Mouse (Mus musculus): Measurements from ENCODE around the gene Cdc42ep4.

Gene Cdc42ep4

DNA sequence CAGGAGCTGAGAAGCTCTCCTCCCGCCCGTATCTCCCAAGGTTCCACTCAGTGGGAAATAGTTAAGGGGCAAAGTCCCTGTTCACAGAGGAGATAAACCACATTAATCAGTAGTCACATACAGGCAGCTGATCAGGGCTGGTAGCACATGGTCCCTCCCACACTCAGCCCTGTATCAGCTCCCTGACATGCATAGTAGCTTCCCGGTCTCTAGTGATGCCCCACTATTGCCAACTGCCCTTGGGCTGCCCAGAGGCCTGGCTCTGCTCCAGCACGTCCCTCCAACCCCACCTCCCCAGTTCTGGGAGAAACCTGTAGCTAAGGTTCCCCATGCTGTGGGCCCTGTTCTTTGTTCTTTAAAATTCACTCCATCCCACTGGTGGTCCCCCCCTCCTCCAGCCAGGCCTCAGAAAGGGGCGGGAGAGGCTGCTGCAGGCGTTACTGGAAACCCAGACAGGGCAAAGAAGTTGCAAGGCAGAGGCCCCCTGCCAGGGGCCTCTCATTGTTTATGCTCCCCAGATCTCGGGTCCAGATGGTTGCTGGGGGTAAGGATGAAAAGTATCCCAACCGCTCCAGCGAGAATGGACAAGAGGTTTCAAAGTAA lies 1.8 kb downstream of the Cdc42ep4 start:
- DNase-seq (ENCODE audit: low spot score) = no peak

DNA sequence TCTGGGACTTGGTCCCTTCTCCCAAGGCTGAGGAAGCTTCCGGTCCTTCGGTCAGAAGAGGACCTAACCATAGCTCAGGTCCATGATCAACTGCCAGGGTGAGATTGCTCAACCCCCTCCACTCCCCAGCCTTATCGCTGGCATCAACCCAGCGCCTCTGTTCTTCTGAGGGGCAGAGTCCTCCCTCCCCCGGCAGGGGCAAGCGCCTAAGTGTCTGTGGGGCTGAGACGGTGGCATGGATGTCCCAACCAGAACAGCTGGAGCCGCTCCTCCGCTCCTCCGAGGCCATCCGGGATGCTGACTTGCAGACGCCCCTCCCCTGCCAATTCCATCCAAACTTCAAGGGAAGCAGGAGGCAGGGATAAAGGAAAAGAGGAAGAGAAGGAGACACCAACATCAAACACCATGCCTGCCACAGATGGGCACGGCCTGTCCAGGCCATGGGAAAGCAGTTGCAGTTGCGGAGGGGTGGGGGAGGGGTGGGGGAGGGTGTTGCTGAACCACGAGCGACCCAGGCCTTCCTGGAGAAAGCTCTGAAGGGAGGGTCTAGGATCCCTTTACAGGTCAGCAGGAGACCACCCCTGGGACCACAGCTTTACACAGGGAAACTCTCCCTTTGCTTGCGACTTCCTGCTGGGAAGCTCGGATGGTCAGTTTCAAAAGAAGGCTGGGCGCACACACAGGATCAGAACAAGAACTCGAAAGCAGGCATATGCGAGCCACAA lies 2.7 kb downstream of the Cdc42ep4 start:
- no peak for DNase-seq (ENCODE audit: low spot score)

GRCm38 (mm10) chr11:113747725-113748380 lies 3.8 kb downstream of the Cdc42ep4 start:
- DNase-seq (ENCODE audit: low spot score) = no peak

- DNase-seq (ENCODE audit: low spot score) = no peak
Observed at GRCm38 (mm10) chr11:113747056-113747455, 4.6 kb downstream of the Cdc42ep4 start.

DNA sequence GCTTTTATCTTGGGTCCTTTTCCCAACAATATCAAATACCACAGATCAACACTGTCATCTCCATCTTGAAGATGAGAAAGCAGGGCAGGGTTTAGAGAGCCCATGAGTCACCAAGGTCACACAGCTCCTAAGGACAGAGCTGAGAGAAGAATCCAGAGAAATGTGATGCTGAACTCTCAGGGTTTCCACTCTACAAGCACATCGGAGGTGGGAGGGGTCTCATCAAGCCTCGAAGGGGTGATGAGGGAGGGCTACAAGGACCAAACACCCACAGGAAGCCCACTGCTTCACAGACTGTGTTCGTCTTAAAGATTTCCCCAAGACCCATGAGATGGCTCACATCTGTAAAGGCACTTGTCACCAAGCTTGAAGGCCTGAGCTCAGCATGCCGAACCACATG lies 5.7 kb downstream of the Cdc42ep4 start:
- no peak for DNase-seq (ENCODE audit: low spot score)

DNA sequence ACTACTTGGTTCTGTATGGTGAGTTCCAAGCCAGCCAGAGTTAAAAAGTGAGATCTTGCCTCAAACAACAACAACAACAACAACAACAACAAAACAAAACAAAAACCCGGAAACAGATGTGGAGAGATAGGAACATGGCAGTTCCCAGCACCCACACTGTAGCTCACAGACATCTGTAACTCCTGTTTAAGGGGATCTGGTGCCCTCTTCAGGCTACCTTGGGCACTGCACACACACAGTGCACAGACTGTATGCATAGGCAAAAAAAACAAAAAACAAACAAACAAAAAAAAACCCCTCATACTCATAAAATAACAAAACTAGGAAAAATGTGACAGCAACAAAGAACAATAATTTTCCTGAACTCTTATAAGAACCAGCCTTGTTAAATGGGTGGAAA lies 8.7 kb downstream of the Cdc42ep4 start:
- DNase-seq (ENCODE audit: low spot score) = no peak

DNA sequence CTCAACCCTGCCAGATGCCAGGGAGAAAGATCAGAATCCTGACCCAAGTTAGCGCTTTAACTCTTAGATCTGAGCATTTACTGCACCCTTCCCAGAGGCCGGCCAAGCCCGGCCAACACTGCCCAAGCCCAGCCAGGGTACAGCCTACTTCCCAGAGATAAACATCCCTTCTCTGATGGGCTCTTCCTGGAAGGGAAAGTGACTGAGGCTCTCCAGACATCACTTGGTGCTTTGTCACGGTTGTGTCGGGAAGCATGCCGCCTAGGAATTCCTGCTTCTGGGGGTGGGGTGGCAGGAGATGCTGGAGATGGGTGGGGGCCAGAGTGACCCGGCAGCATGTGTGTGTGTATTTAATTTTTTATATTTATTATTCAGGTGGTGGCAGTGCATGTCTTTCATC lies 11.6 kb downstream of the Cdc42ep4 start:
- no peak for DNase-seq (ENCODE audit: low spot score)

- peak; percentile 63 for DNase-seq (ENCODE audit: low spot score)
Observed at GRCm38 (mm10) chr11:113739213-113739612, 12.5 kb downstream of the Cdc42ep4 start.

DNA sequence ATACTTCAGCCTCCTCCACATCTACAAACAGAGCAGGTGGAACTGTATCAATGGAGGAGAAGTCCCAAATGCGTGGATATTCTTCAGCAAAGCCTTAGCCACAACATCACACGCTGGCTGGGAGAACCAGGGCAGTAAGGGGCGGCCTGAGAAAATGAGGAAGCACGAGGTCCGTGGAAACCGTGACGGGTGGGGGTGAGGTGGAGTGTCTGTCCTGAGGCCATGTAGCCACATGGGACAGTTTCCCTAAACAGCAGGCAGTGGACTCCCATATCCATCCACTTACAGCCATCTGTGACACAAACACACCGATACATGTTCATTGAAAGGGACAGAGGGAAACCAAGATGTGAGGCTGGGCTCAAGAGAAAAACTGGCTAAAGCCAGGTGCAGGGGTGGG lies 13.8 kb downstream of the Cdc42ep4 start:
- DNase-seq (ENCODE audit: low spot score) = no peak

DNA sequence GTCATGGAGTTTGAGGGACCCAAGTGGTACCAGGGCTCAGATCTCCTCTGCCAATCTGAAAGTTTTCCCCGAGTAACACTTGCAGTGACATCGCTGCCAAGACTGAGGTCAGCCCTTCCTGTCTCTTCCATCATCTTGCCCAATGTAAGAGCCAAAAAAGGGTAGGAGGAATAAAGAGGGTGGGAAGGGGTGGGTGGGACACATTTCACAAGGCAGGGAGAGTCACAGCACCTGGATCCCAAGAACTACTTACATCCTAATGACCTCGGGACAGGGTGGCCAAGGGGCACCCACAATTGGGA lies 14.2 kb downstream of the Cdc42ep4 start:
- no peak for DNase-seq (ENCODE audit: low spot score)

GRCm38 (mm10) chr11:113736848-113737552 lies 14.7 kb downstream of the Cdc42ep4 start:
- no peak for DNase-seq (ENCODE audit: low spot score)

DNA sequence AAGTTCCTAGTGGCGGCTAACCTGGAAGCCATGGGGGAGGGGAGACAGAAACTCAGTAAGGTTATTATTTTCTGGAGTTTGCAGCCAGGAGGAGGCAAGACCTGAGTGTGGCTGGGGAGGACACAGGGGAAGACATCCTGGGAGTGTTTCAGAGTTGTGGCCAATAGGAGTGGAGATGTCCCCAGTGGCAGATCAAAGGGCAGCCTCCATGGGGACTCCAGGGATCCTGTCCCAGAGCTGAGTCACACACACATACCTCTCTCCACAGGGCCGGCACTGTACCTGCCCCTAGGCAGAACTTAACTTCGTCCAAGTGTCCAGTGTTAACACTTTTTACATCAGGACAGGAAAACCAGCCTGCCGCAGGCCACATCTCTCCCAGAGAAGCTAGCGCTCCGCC lies 16.5 kb downstream of the Cdc42ep4 start:
- DNase-seq (ENCODE audit: low spot score) = no peak

- DNase-seq (ENCODE audit: low spot score) = no peak
Observed at GRCm38 (mm10) chr11:113733631-113734364, 17.9 kb downstream of the Cdc42ep4 start.

DNA sequence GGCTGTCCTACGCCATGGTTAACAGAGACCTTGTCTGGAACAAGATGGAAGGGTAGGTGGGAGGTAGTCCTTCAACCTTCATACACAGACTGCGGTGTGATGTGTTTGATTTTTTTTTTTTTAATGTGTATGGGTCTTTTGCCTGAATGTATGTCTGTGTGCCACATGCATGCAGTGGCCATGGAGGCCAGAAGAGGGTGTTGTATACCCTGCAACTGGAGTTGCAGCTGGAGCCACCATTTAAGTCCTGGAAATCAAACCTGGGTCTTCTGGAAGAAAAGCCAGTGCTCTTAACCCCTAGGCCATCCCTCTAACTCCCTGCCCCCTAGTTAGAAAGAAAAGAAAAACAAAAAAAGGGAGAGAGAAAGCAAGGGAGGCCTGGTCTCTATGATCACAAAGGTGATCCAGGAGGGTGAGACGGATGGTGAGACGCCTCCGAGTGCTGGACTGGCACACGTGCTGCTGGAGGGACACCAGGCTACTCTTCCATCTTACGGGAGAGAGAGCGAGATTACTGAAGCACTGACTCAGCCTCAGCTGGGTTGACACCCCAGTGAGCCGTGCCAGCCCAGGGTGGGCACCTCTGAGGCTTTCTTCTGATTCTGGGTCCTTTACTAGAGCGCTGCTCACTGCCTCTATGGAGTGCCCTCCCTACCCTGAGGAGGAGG lies 19.6 kb downstream of the Cdc42ep4 start:
- DNase-seq (ENCODE audit: low spot score) = no peak

GRCm38 (mm10) chr11:113730879-113731278 lies 20.8 kb downstream of the Cdc42ep4 start:
- DNase-seq (ENCODE audit: low spot score) = no peak

DNA sequence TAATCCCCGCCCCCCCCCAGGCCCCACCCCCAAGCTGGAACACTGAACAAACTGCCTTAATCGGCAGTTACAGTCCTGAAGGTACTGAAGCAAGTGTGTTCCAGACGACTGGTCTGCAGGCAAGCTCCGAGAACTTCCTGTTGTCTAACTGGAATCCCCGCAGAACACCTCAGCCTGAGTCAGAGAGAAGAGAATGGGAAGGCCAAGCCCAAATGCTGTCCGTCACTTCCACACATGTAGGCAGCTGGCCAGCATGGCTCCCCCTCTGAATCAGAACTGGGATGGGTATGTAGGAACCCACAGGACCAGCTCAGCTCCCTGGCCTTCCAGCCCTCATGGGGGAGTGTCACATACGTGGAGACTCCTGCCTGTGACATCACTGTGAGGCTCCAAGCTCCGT lies 21.8 kb downstream of the Cdc42ep4 start:
- DNase-seq (ENCODE audit: low spot score) = no peak

- DNase-seq (ENCODE audit: low spot score) = no peak
Observed at GRCm38 (mm10) chr11:113729239-113729638, 22.4 kb downstream of the Cdc42ep4 start.

DNA sequence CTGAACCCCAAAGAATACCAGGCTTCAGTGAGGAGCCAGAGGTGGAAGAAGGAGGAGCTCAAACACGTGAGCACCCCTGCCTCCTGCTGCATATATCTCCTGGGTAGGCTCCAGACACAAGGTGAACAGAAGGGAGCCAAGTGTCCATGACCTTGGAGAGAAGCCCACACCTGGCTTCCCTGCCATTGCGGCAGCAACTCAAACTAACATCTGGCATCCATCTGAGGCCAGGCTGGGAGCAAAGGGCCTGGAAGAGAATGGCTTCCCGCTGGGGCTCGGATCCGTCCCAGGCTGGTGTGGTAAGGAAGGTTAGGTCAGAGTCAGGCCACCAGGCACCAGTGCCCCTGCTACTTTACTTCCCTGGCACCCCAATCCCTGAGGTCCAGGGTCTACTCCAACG lies 23.7 kb downstream of the Cdc42ep4 start:
- DNase-seq (ENCODE audit: low spot score) = no peak

GRCm38 (mm10) chr11:113726994-113727888 lies 24.4 kb downstream of the Cdc42ep4 start:
- no peak for DNase-seq (ENCODE audit: low spot score)

- no peak for DNase-seq (ENCODE audit: low spot score)
Observed at GRCm38 (mm10) chr11:113725235-113726048, 26.2 kb downstream of the Cdc42ep4 start.
